Mouse (Mus musculus) lung, embryonic 14.5 days (tissue): Measurements from ENCODE around the gene Sdsl. TPM values are rescaled to one million over a fixed set of nuclear protein-coding genes. Genes with fewer than 3 reads are reported as not detected.
A peak's percentile ranks its signal among the peaks of the same experiment; 100 is the strongest.

ENCODE experiments used
- ATAC-seq: fragments of 200-750 bp; cut with Nextera tagmentation; 2 replicates; pipeline ENCODE4 v1.8.0; 2017; ENCODE audit warnings: mild to moderate bottlenecking, moderate TSS enrichment, moderate library complexity; ENCODE audit not compliant: insufficient read depth
- DNase-seq: peaks from one replicate; pipeline ENCODE4 v3.0.0-alpha.2; 2015
- H3K27ac ChIP-seq: fragments of 300-500 bp; sonication (generic); 2 replicates; pipeline ENCODE4 v1.5.1; 2014; ENCODE audit warnings: low read depth, mild to moderate bottlenecking, moderate library complexity
- H3K27me3 ChIP-seq: fragments of 300-500 bp; sonication (generic); 2 replicates; pipeline ENCODE4 v1.6.1; 2014; ENCODE audit warnings: low read length, control low read depth; ENCODE audit not compliant: insufficient read depth
- H3K36me3 ChIP-seq: fragments of 300-500 bp; sonication (generic); 2 replicates; pipeline ENCODE4 v1.6.1; 2014; ENCODE audit warnings: control low read depth; ENCODE audit not compliant: insufficient read depth
- H3K4me1 ChIP-seq: fragments of 300-500 bp; sonication (generic); 2 replicates; pipeline ENCODE4 v1.6.1; 2014; ENCODE audit warnings: antibody characterized with exemption, control low read depth; ENCODE audit not compliant: insufficient read depth
- H3K4me2 ChIP-seq: fragments of 300-500 bp; sonication (generic); 2 replicates; pipeline ENCODE4 v1.6.1; 2014; ENCODE audit warnings: mild to moderate bottlenecking
- H3K4me3 ChIP-seq: fragments of 300-500 bp; sonication (generic); 2 replicates; pipeline ENCODE4 v1.5.1; 2014; ENCODE audit warnings: low read depth, low read length
- H3K9ac ChIP-seq: fragments of 300-500 bp; sonication (generic); 2 replicates; pipeline ENCODE4 v1.6.1; 2014
- H3K9me3 ChIP-seq: fragments of 300-500 bp; sonication (generic); 2 replicates; pipeline ENCODE4 v1.6.1; 2016; ENCODE audit warnings: low read depth, low read length, control low read depth
- CTCF ChIP-seq: IDR thresholded peaks from 2 replicates; pipeline ENCODE4 v1.5.1; 2016; ENCODE audit warnings: antibody characterized with exemption, low read depth
- WGBS: fragments of 180-500 bp; shearing (Covaris S2); extraction: QIAGEN DNeasy Blood & Tissue Kit; methylation state at CpG from one replicate; pipeline ENCODE4 v1.1.7; 2014; 5-methylcytosine and 5-hydroxymethylcytosine counted together
- polyA plus RNA-seq: library from polyadenylated mRNA; unstranded; fragments of >200 nt; fragmentation: Nextera tagmentation; extraction: Ambion mirVana; gene quantifications from 2 replicates; pipeline ENCODE4 v1.2.1, GENCODE M21; 2014

The Sdsl gene
- polyA plus RNA-seq, 1 experiment from 2014 or later: 4.7 TPM

DNA sequence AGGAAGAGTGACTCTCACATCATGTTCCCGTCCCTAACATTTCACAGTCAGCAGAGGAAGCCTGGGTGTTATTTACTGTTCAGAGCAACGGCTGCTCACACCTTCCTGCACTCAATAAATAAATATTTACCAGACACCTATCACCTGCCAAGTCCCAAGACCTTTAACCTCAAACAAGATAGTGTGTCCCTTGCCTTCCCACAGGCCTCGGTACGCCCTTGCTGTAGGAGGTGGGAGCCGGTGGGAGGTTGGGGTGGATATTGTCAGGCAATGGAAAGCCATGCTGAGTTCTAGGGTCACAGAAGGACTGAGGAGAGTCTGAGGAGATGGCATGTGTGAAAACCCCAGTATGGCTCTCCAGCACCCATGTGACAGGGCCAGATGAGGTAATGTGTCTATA, 4.3 kb downstream of the Sdsl start:
- TF ChIP-seq CTCF: no peak

DNA sequence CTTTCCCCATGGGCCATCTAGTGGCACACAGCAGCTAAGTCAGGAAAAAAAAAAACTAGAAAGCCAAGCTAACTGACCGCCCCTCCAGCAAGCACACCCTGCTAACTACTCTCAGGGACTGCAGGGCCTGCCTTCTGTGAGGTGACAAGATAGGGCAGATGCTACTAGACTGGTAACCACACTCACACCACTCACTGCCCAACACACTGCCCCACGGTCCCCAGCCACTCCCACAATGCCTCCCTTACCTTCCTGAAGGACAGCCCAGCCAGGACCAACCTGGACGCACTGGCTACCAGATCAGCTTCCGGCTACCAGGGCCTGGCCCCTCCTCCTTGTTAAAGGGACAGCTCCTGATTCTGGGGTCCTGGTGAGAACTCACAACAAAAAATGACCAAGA, 5.6 kb downstream of the Sdsl start:
- Histone ChIP-seq H3K27ac (no peak overlapping the region), H3K4me2 (peak overlapping the region; percentile 35; the same call in 1 of the 2 replicates), H3K36me3 (no peaks in the 10 kb centered on the region), H3K9me3 (no peaks in the 10 kb centered on the region), H3K4me1 (no peaks in the 10 kb centered on the region), H3K4me3 (peak overlapping the region; percentile 12; the same call in 1 of the 2 replicates), H3K9ac (no peak overlapping the region), H3K27me3 (no peaks in the 10 kb centered on the region)
- ATAC-seq: peak; percentile 21; the same call in 1 of the 2 replicates
- WGBS: 10% methylated on average over 4 of the region's 4 CpGs
- DNase-seq: peak; percentile 13
- TF ChIP-seq CTCF: 0 out of 2 replicates have a peak, but pooled peaks have one; percentile 16

More for the DNA sequence above, 4.3 kb downstream of the Sdsl start:
- H3K27ac ChIP-seq: no peak overlapping the region
- H3K36me3 ChIP-seq: no peaks in the 10 kb centered on the region
- no peaks in the 10 kb centered on the region for H3K9me3 ChIP-seq
- H3K27me3 ChIP-seq: no peaks in the 10 kb centered on the region
- H3K4me1 ChIP-seq: no peaks in the 10 kb centered on the region
- no peak overlapping the region for H3K9ac ChIP-seq
- 44% methylated on average over 5 of the region's 5 CpGs for WGBS
- no peak overlapping the region for H3K4me2 ChIP-seq
- no peak for ATAC-seq
- no peak for DNase-seq
- no peak overlapping the region for H3K4me3 ChIP-seq

DNA sequence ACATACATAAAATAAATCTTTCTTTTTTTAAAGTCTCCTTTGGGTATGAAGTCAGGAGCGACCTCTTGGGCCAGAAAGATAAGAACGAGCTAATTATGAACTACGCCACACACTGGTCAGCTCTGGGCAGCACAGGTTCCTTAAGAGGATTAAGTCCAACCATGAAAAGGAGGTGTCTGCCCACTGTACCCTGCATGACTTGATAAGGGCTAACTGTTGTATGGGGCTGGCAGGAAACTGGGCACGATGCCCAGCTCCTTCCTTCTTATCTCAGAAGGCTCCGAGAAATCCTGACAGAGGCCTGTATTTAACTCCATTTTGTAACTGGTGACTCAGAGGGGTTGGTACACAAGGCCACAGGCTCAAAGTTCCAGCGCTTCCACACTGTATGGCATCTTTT, 6.8 kb downstream of the Sdsl start:
- 0 out of 2 replicates have a peak, but pooled peaks have one; percentile 1 for TF ChIP-seq CTCF
- H3K27me3 ChIP-seq: no peaks in the 10 kb centered on the region
- no peak overlapping the region for H3K9ac ChIP-seq
- WGBS: 63% methylated on average over 6 of the region's 6 CpGs
- no peaks in the 10 kb centered on the region for H3K36me3 ChIP-seq
- H3K9me3 ChIP-seq: no peaks in the 10 kb centered on the region
- H3K27ac ChIP-seq: no peak overlapping the region
- H3K4me3 ChIP-seq: no peak overlapping the region
- H3K4me1 ChIP-seq: no peaks in the 10 kb centered on the region
- peak; percentile 31; the same call in 1 of the 2 replicates for ATAC-seq
- no peak overlapping the region for H3K4me2 ChIP-seq
- DNase-seq: peak; percentile 76

- TF ChIP-seq CTCF: peak; percentile 63
- Histone ChIP-seq H3K4me1 (no peaks in the 10 kb centered on the region), H3K4me2 (no peak overlapping the region), H3K36me3 (no peaks in the 10 kb centered on the region), H3K9ac (no peak overlapping the region), H3K4me3 (no peak overlapping the region), H3K9me3 (no peaks in the 10 kb centered on the region), H3K27me3 (no peaks in the 10 kb centered on the region), H3K27ac (no peak overlapping the region)
- DNase-seq (peak; percentile 23), ATAC-seq (no peak)
- WGBS: 36% methylated on average over 5 of the region's 5 CpGs
Measured at GRCm38 (mm10) chr5:120465062-120465461, 7.5 kb downstream of the Sdsl start.

GRCm38 (mm10) chr5:120464321-120464720, 8.3 kb downstream of the Sdsl start:
- peak; percentile 55 for TF ChIP-seq CTCF
- H3K27ac ChIP-seq: no peak overlapping the region
- H3K27me3 ChIP-seq: no peaks in the 10 kb centered on the region
- DNase-seq (peak; percentile 27), ATAC-seq (no peak)
- H3K4me3 ChIP-seq: no peak overlapping the region
- no peak overlapping the region for H3K9ac ChIP-seq
- no peak overlapping the region for H3K4me2 ChIP-seq
- H3K36me3 ChIP-seq: no peaks in the 10 kb centered on the region
- H3K4me1 ChIP-seq: no peaks in the 10 kb centered on the region
- WGBS: 80% methylated on average over 4 of the region's 4 CpGs
- no peaks in the 10 kb centered on the region for H3K9me3 ChIP-seq

GRCm38 (mm10) chr5:120461902-120462301, 10.7 kb downstream of the Sdsl start:
- TF ChIP-seq CTCF: no peak
- DNase-seq (no peak), ATAC-seq (no peak)
- H3K9ac ChIP-seq: no peak overlapping the region
- H3K9me3 ChIP-seq: no peaks in the 10 kb centered on the region
- no peaks in the 10 kb centered on the region for H3K36me3 ChIP-seq
- no peak overlapping the region for H3K4me3 ChIP-seq
- no peak overlapping the region for H3K4me2 ChIP-seq
- H3K27me3 ChIP-seq: no peaks in the 10 kb centered on the region
- 68% methylated on average over 15 of the region's 15 CpGs for WGBS
- H3K27ac ChIP-seq: no peak overlapping the region
- H3K4me1 ChIP-seq: no peaks in the 10 kb centered on the region

- Histone ChIP-seq H3K9ac (no peak overlapping the region), H3K4me3 (no peak overlapping the region), H3K27me3 (peaks cover 9% of the 10 kb centered on the region; the same call in 1 of the 2 replicates), H3K4me2 (no peak overlapping the region), H3K36me3 (no peaks in the 10 kb centered on the region), H3K27ac (no peak overlapping the region), H3K4me1 (no peaks in the 10 kb centered on the region), H3K9me3 (no peaks in the 10 kb centered on the region)
- no peak for TF ChIP-seq CTCF
- ATAC-seq (no peak), DNase-seq (no peak)
- 67% methylated on average over 10 of the region's 10 CpGs for WGBS
Measured at GRCm38 (mm10) chr5:120459133-120459532, 13.5 kb downstream of the Sdsl start.
